Mouse (Mus musculus) mesoderm, embryonic 11.5 days (tissue): ENCODE results near the gene Tomm7.
A peak's percentile ranks its signal among the peaks of the same experiment; 100 is the strongest.
"Not testable (repeated sequence)": the region's sequence is repeated elsewhere in the genome, so short reads cannot be mapped to it uniquely, and the experiment has no call there.

Source experiments
- DNase-seq: peaks from one replicate; pipeline ENCODE4 v3.0.0-alpha.2; 2012; ENCODE audit warnings: low read depth, low spot score

Gene Tomm7

GRCm38 (mm10) chr5:23852916-23853315 is 9.0 kb upstream of the Tomm7 start:
- not testable (repeated sequence) for DNase-seq

DNA sequence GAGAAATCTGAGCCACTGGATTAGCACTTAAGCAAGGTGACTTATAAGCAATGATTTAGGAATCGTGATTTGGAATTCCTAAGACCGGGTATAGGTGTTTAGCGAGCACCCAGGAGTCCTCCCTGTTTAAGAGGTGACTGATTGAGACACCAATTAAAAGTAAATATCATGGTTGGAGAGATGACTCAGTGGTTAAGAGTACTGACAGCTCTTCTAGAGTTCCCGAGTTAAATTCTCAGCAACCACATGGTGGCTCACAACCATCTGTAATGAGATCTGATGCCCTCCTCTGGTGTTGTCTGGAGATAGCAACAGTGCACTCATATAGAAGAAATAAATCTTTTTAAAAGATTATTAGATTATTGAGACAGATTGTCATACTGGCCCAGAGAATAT is 7.2 kb upstream of the Tomm7 start:
- not testable (repeated sequence) for DNase-seq

DNA sequence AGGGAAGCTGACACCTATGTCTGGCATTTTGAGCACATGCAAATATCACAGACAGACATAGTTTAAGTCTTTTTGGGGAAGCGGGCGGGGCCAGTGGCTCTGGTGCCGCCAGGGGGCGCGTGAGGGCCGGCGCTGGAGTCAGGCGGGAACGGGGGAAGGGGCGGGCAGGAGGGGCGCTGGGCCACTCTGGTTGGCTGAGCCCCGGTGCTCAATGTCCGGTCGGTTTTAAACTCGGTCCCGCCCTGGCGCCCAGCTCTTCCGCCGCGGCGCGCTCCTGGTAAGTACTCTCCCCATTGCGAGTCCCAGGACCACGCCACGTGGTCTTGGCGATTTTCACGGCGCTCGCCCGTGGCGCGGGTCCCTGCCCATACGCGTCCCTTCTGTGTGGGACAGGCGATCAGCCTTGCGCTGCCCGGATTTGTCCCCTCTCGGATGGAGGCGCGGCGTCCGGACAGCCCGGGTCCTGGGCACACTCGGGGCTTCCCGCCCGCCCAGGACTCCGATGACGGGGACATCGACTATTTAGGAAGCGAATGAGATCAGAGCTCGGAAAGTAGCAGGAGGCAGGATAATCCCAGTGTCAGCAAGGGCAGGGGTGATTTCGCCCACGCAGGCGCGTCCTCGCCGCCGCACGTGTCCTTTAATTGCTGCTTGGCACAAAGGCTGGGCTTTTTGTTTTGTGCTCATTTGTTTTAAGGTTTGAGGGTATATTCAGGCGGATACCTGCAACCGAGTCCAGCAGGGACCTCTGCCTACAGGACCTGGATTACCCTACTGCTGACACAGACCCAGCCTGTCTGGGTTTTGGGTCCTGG is 6.6 kb upstream of the Tomm7 start:
- peak; percentile 87 for DNase-seq

DNA sequence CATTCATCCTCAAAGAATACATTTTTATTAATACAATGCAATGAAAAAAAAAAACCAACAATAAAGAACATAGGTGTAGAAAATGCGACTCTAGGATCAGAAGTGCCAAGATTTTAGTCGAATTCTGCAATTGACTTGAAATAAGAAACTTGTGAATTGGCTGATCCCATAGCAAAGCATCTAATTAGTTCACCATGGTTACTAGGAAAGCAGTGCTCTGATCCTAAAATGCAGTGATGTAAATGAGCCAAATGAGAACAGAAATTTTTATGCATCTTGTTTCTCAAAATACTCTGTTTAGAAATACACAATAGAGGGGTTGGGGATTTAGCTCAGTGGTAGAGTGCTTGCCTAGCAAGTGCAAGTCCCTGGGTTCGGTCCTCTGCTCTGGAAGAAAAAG is 1.2 kb upstream of the Tomm7 start:
- DNase-seq = no peak

DNA sequence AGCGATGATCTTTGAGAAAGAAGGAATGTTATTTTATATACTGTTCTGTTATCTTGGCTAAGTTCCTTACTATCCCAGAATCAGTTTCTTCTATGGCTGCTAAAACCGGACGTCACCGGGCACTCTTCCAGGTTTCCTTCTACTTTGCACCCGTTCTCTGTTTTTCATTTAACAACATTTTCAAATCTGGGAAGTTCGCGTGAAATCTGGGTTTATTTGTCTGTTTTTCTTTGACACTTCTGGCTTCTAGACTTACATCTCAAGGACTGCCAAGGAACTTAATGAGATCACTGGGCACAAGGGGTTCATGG is 525 bp upstream of the Tomm7 start:
- no peak for DNase-seq

GRCm38 (mm10) chr5:23838158-23838557 is 5.8 kb downstream of the Tomm7 start:
- DNase-seq = no peak

- not testable (repeated sequence) for DNase-seq
Observed at GRCm38 (mm10) chr5:23835691-23836090, 8.3 kb downstream of the Tomm7 start.

- DNase-seq = no peak
Observed at GRCm38 (mm10) chr5:23830897-23831752, 12.8 kb downstream of the Tomm7 start.

GRCm38 (mm10) chr5:23826321-23827004 is 17.5 kb downstream of the Tomm7 start:
- peak; percentile 73 for DNase-seq

DNA sequence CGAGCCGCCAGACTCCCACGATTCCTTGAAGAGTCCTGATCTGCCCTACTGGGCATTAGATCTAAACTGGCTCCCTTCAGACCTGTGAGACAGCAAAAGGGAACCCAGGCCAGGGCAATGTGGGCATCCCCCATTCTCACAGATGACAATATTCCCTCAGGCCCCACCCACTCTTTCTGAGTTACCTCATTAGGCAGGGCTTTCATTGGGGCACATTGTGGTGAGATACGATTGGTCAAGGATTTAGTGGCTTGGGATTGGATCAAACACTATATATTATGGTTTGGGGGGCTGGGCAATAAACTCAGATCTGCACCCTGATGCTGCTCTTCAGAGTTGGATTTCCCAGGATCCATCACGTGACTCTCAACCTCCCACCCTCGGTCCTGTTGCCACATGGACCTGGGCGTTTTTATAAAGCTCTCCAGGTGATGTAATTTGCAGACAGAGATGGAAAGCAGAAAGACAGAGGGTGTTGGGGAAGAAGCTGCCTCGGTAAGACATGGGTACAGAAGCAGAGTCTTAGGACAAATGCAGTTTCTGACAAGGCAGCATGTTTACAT is 19.7 kb downstream of the Tomm7 start:
- no peak for DNase-seq

GRCm38 (mm10) chr5:23822306-23822705 is 21.7 kb downstream of the Tomm7 start:
- DNase-seq = no peak

- no peak for DNase-seq
Observed at GRCm38 (mm10) chr5:23816681-23817080, 27.3 kb downstream of the Tomm7 start.

DNA sequence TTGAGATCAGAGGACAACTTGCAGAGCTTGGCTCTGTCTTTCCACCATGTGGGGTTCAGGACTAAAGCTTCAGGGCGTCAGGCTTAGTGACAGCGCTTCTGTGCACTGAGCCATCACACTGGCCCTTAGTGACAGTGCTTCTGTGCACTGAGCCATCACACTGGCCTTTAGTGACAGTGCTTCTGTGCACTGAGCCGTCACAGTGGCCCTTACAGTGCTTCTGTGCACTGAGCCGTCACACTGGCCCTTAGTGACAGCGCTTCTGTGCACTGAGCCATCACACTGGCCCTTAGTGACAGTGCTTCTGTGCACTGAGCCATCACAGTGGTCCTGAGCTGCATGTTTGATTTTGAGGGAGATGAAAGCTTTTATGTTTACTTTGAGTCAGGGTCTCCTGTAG is 29.1 kb downstream of the Tomm7 start:
- no peak for DNase-seq

GRCm38 (mm10) chr5:23792726-23793125 is 51.2 kb downstream of the Tomm7 start:
- no peak for DNase-seq

DNA sequence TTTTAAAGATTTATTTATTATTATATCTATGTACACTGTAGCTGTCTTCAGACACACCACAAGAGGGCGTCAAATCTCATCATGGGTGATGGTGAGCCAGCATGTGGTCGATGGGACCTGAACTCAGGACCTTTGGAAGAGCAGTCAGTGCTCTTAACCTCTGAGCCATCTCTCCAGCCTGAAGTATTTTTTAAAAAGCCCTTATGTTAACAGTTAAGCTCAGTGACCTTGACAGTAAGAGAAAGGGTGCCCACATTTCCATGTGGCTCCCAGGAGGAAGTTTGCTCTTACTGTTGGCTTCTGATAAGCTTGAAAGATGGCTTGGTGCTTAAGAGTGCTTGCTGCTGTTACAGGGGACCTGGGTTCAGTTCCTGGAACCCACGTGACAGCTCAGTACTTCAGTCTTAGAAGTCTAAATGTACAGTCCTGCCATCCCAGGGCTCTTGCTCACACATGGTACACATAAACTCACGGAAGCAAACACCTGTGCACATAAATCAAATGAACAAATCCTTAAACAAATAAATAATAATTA is 54.8 kb downstream of the Tomm7 start:
- no peak for DNase-seq
